Mouse (Mus musculus): ENCODE measurements at regions not wholly inside any gene's neighbourhood (a gene's known extent, or its start where the extent isn't known, plus 50 kb on each side); places are given as distances from the start of the nearest gene placed in this dataset.

DNA sequence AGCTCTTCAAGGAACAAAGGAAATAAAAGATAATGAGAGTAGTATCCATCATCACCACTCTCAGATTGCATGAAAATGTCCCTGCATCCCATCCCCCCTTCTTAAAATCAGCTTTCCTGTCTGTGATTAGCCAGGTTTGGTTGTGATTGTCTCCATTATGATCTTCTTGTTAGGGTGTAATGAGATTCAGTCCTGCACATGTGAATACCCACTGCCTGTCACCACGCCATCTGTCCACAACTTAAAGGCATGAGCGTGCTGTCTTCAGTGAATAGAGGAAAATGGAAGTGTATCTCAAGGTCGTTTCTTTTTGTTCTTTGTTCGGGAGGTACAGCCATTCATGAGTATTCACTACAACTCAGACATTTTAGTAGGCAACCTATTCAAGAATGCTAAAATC, 341.0 kb upstream of the Sphkap start:
- no peak for TF ChIP-seq CTCF (conservative IDR thresholded peaks at IDR 0.05; ENCODE audit: low read length)
- no peak for TF ChIP-seq POU5F1 (IDR thresholded peaks at IDR 0.05; ENCODE audit: borderline replicate concordance, low read length)
- TF ChIP-seq NANOG (IDR thresholded peaks at IDR 0.05; ENCODE audit: borderline replicate concordance, low read length) = no peak

All from E14TG2a.4 (cell line).